Mouse (Mus musculus) CD4-positive, CD25-positive, alpha-beta regulatory T cell, adult 4 months (primary cell): ENCODE data around the gene Btbd9. TPM values are rescaled to one million over a fixed set of nuclear protein-coding genes. Genes with fewer than 3 reads are reported as not detected.

Experiments
- ATAC-seq: one replicate; pipeline ENCODE4 v1.8.0; 2017
- polyA plus RNA-seq, 2 experiments: library from polyadenylated mRNA; unstranded; fragments of 100-300 nt; shearing (Covaris generic); gene quantifications; one replicate each; pipeline ENCODE4 v1.2.1; 2017

Btbd9 gene
- polyA plus RNA-seq, 2 experiments from 2014 or later: 58.9 to 82.9 TPM

- no peak for ATAC-seq
These were observed 244.9 kb downstream of the Btbd9 start for GRCm38 (mm10) chr17:30331380-30331779.

- ATAC-seq: no peak
These were observed 246.8 kb downstream of the Btbd9 start for GRCm38 (mm10) chr17:30329531-30329930.

- no peak for ATAC-seq
These were observed 247.4 kb downstream of the Btbd9 start for GRCm38 (mm10) chr17:30328924-30329323.

GRCm38 (mm10) chr17:30326906-30327305 is 249.4 kb downstream of the Btbd9 start:
- ATAC-seq: no peak

GRCm38 (mm10) chr17:30320301-30320700 is 256.0 kb downstream of the Btbd9 start:
- no peak for ATAC-seq

- no peak for ATAC-seq
These were observed 263.6 kb downstream of the Btbd9 start for GRCm38 (mm10) chr17:30312688-30313087.

- ATAC-seq: no peak
These were observed 266.7 kb downstream of the Btbd9 start for GRCm38 (mm10) chr17:30309627-30310026.

GRCm38 (mm10) chr17:30308889-30309288 is 267.4 kb downstream of the Btbd9 start:
- no peak for ATAC-seq

- no peak for ATAC-seq
These were observed 268.0 kb downstream of the Btbd9 start for GRCm38 (mm10) chr17:30308317-30308716.

GRCm38 (mm10) chr17:30307168-30307567 is 269.1 kb downstream of the Btbd9 start:
- ATAC-seq: no peak

GRCm38 (mm10) chr17:30304766-30305165 is 271.5 kb downstream of the Btbd9 start:
- ATAC-seq: no peak

GRCm38 (mm10) chr17:30301338-30301737 is 274.9 kb downstream of the Btbd9 start:
- ATAC-seq: no peak

- no peak for ATAC-seq
These were observed 278.9 kb downstream of the Btbd9 start for GRCm38 (mm10) chr17:30297432-30297831.

GRCm38 (mm10) chr17:30296069-30296468 is 280.2 kb downstream of the Btbd9 start:
- ATAC-seq: no peak

- no peak for ATAC-seq
These were observed 283.6 kb downstream of the Btbd9 start for GRCm38 (mm10) chr17:30292666-30293065.

- ATAC-seq: no peak
These were observed 290.6 kb downstream of the Btbd9 start for GRCm38 (mm10) chr17:30285641-30286040.

- no peak for ATAC-seq
These were observed 292.7 kb downstream of the Btbd9 start for GRCm38 (mm10) chr17:30283460-30284050.

GRCm38 (mm10) chr17:30283001-30283400 is 293.3 kb downstream of the Btbd9 start:
- ATAC-seq: no peak

GRCm38 (mm10) chr17:30280323-30281118 is 295.8 kb downstream of the Btbd9 start:
- ATAC-seq: no peak

GRCm38 (mm10) chr17:30279684-30280083 is 296.6 kb downstream of the Btbd9 start:
- no peak for ATAC-seq

- ATAC-seq: no peak
These were observed 297.5 kb downstream of the Btbd9 start for GRCm38 (mm10) chr17:30278596-30279378.

- ATAC-seq: no peak
These were observed 299.8 kb downstream of the Btbd9 start for GRCm38 (mm10) chr17:30276477-30276876.

- ATAC-seq: no peak
These were observed 303.5 kb downstream of the Btbd9 start for GRCm38 (mm10) chr17:30272769-30273168.
